Mouse (Mus musculus): ENCODE measurements around the gene Tmem132e.

Gene Tmem132e

DNA sequence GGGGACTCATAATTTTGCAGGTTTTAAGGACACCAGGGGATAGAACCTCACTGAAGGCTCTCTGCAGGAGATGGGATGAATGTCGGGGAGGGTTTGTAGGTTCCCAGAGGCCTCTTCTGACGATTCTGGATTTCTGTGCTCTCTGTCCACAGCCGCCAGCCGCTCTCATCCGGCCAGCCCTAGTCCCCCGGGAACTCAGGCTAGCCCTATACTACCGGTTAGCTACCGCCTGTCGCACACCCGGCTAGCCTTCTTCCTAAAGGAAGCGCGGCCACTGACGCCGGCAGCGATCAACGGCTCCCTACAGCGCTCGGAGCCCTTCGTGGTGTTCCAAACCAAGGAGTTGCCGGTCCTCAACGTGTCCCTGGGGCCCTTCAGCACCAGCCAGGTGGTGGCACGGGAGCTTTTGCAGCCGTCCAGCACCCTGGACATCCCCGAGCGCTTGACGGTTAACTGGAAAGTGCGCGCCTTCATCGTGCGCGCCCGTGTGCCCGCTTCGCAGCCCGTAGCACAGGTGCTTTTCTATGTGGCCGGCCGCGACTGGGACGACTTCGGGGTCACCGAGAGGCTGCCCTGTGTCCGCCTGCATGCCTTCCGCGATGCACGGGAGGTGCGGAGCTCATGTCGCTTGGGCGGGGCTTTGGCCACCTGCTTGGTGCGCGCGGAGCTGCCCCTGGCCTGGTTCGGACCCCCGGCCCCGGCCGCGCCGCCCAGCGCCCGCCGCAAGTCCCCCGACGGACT is 45.6 kb downstream of the Tmem132e start:
- DNase-seq = no peak

DNA sequence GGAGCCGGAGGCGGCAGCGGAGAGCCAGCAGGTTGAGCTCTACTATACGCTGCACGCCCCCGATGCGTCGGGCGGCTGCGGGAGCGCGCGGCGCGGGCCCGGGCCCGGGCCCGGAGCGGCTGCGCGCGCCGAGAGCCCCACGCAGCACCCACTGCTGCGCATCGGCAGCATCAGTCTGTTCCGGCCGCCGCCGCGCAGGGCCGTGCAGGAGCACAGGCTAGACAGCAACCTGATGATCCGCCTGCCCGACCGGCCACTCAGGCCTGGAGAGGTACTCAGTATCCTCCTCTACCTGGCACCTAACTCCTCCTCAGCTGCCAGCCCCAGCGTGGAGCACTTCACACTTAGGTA is 46.1 kb downstream of the Tmem132e start:
- no peak for DNase-seq

DNA sequence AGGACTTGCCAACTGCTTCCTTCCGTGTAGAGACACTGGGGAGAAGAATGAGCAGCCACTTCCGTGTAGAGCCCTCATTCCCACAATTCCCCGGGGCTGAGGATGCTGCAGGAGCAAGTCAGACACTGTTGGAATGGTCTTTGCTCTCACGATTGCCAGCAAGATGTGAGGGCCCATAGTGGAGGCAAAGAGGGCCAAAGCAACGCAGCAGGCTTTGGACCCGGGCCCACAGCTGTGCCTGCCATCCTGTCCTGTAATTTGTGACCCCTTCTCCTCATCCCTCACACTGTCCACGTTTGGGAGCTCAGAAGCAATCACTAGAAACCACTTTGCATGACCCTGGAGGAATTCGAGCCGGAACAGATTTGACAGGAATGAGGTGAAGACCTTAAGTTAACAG is 59.8 kb downstream of the Tmem132e start:
- DNase-seq = no peak

DNA sequence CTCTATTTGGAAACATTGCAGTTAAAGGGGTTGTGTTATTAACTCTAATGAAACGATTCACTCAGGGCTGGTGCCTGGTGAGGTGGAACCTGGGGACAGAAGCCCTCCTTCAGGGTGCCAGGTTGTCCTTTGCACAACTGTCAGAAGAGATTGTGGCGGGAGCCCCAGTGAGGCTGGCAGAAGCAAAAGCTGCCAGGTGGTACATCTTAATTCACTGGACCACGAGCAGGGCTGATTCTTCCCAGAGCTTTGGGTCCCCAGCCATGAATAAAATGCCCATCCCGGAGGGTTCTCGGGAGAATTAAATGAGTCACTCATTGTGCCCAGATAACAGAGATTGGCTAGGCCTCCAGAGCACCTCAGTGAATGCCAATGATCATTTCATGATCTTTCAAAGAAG is 63.8 kb downstream of the Tmem132e start:
- no peak for DNase-seq

DNA sequence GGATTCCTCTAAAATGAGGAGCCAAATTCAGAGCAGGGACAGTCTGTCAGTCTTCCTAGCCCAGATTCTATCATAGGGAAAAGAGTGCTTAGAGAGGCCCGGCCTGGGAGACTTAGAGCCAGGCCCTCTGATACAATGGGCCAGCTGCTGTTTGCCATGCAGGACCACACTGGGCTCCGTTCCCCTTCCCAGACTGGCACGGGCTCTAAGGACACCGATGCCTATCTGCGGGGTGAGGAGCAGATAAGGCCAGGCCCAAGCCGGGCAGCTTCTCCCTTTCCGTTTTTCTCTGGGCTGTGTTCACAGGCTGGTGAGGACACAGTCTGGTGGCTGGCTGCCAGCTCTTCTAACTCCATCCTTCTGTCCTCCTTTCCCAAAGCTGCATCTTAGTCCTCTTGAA is 64.5 kb downstream of the Tmem132e start:
- DNase-seq = no peak

DNA sequence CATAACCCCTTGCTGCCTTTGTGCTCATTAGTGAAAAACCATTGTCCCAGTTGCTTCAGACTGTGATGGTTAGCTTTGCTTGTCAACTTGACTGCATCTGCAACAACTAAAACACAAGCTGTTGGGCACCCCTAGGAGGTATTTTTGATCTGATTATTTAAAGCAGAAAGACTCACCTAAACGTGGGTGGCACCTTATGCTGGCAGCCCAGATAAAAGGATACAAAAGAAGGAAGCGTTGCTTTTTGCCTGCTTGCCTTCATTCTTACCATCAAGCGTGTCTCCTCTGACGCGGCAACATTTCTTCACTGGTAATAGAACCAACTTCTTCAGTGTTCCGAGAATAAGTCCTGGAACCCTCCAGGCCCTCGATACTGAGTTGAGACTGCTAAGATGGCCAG is 72.6 kb downstream of the Tmem132e start:
- DNase-seq = no peak

DNA sequence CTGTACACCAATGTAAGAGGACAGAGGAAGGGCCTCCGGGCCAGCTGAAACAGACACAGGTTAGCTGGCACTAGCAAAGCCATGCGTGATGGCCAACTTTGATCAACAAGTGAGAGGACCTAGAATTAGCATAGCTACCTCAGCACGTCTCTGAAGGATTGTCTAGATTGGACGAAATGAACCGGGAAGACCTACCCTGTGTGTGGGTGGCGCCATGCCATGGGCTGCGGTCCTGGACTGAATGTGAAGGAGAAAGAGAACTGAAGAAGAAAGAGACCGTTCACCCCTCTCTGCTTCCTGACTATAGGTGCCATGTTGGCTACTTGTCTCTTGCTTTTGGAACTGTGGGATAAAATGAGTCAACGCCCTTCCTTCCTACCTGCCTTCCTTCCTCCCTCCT is 76.8 kb downstream of the Tmem132e start:
- DNase-seq = no peak

DNA sequence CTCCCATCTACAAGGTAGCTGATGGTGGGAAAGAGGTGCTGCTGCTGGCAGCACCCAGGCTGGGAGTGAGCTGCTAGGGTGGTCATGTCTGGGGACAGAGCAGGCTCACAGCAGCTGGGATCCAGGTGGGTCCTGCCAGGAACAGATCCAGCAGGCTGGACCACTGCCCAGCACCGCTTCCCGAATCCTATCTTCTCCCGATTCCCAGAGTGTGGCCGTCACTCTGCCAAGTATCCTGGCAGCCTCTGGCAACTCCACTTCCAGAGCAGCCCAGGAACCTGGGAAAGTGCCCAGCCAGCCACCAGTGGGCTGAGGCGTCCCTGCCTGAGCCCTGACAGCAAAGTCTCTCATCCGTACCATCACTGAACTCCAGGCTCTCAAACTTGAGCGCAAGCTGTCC is 78.5 kb downstream of the Tmem132e start:
- no peak for DNase-seq

DNA sequence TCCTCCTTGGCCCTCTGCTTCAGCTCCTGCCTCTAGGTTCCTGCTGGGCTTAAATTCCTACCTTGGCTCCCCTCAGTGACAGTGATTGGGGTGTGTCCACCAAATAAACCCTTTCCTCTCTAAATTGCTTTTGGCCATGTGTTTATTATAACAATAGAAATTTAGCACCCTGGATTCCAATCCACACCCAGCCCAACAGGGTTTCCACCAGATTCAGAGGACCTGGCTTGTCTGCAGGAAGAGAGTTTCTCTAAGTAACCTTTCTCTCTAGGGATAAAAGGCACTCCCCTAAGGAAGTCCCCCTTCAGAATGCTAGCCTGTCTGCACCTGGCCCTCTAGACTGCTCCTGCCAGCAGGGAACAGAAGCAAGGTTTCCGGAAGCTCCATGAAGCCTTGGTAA is 82.4 kb downstream of the Tmem132e start:
- DNase-seq = no peak

DNA sequence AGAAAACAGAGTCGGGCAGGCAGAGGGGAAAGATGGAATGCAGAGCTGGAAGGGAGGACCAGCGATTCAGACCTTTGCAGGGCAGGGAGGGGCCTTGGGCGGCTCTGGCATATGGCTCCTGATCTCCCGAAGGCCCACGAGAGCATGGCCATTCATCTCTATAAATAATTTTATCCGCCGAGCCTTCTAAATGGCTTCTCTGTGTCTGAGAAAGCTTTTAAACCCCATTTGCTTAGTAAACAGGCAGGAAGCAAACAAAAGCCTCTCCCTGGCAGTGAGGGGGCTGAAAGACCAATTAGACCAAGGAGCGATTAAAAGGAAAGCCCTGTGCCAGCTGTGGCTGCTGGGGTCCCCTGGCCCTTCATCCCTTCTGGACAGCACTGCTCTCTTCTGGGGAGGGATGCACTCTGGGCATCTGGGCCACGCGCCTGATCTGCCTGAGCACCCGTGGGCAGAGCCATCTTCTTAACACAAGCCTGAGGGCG is 84.5 kb downstream of the Tmem132e start:
- no peak for DNase-seq

DNA sequence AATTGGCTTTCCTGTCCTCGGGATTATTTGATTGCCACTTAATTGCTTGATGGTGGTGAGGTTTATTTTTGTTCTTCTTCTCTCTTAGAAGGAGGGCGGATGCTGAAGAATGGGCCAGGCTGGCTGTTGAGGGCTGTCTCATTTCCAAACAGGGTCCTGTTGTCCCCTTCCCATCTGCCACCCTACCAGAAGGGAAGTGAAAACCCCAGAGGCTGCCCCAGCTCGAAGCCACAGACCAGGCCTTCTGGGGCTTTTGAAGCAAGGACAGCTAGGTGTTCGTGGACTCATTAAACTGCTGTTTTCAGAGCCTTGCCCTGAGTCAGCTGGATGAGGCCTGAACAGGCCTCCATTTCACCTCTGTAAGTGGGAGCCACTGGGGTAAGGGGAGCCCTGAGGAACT is 87.4 kb downstream of the Tmem132e start:
- DNase-seq = no peak

DNA sequence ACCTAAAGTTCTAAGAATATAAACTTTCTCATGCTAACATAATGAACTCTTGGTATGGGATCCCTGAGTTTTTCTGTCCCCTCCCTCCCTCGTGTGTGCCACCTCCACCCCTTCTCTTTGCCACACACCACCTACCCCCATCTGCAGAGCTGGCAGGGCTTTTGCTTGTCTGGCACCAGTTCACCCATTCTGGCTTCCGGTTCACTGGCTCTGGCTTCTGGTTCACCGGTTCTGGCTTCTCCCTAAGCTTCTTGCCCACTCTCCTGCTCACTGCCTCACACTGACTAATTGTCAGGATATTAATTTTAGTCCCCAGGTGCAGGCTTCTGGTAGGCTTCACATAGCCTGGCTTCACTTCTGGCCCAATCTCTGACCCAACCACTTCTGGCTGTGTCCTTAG is 88.7 kb downstream of the Tmem132e start:
- no peak for DNase-seq

DNA sequence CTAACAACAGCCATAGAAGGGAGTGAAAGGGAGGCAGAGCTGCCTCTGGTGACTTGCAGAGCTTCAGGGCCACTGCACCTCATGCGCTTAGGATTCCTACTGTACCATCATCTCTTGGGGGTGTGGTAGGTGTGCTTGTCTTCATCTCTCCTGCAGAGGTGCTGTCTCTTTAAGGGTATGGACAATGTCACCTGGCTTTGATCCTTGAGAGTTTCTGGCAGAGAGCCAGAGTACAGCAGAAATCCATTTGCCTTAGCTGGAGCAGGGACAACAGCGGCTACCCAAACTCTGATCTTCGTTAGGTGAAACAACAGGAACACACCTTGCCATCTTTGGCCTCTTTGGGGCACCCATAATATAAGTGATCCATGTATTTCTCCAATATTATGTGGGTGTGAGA is 92.2 kb downstream of the Tmem132e start:
- DNase-seq = peak; percentile 3

DNA sequence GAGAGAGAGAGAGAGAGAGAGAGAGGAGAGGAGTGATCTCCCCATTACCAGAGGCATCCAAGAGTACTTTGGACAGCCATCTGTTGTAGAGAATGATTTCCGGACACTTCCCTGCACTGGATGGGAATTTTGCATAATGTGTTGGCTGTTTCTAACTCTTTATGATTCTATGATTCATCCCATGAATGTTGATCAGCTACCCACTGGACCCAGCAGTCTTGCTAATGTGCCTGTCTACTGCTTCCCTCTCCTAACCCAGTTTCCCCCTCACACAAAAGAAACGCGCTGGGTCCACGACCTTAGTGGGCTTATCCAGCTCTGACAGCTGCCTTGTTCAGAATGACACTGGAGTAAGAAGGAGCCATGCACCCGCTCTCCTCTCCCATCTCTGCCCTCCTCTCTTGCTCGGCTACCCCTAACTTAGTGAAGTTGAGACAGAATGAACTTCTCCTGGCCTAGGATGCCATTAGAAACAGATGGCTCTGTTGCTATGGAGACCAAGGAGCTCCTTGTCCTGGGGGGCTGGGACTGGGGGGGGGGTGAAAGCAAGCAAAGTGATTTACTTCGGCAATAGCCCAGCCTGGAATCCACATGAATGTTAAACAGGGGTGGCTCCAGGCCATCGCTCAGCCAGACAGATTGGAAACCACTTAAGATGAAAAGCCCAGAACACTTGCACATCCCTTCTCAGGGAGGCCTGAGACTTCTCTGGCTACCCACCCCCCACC is 98.8 kb downstream of the Tmem132e start:
- DNase-seq = no peak

DNA sequence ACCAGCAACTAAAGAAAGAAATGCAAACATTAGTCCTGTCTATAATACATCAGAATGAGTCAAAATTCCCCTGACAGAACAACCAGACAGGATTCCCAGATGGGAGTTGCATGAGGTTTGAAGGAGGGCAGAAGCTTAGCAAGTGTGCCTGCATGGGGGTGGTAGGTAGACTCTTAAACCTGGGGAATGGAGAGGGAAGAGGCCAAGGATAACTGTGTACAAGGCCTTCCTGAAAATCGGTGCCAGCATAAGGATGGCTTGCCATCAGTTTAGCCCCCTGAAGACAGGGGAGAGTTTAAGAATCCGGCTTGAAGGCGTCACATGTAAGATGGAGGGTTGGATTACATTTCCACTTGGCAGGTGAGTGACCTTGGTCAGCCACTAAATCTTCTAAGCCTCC is 102.2 kb downstream of the Tmem132e start:
- DNase-seq = no peak

Measured in kidney, adult 9 months (tissue).